Mouse (Mus musculus) gastrocnemius, postnatal 10 days (tissue): ENCODE data around the gene 6820408C15Rik. TPM values are rescaled to one million over a fixed set of nuclear protein-coding genes. Genes with fewer than 3 reads are reported as not detected.
"Not testable (repeated sequence)": the region's sequence is repeated elsewhere in the genome, so short reads cannot be mapped to it uniquely, and the experiment has no call there.

Experiments used
- DNase-seq: peaks from one replicate; pipeline ENCODE4 v3.0.0; 2021; ENCODE audit warnings: mixed read lengths
- total RNA-seq, 2 experiments: library from RNA; stranded (reverse); gene quantifications; 2 replicates each; pipeline ENCODE4 v1.2.3; 2021

6820408C15Rik gene
- total RNA-seq, 2 experiments from 2014 or later: not detected

DNA sequence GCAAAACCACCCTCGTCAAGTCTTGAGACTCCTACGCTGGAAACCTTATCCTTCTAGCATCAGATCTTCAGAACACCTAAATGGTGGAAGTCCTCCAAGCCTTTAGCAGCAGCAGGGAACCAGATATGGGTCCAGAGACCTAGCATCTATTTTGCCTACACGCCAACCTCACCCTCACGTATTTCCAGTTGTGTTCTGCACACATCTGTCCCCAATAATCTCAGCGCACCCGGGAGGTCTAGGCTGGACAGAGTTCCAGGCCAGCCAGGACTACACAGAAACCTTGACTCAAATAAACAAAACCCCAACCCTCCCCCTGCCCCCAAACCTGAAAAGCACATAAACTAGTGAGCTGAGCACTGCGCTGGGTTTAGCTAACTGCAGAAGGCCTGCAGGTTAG is 3.9 kb upstream of the 6820408C15Rik start:
- DNase-seq: no peak

DNA sequence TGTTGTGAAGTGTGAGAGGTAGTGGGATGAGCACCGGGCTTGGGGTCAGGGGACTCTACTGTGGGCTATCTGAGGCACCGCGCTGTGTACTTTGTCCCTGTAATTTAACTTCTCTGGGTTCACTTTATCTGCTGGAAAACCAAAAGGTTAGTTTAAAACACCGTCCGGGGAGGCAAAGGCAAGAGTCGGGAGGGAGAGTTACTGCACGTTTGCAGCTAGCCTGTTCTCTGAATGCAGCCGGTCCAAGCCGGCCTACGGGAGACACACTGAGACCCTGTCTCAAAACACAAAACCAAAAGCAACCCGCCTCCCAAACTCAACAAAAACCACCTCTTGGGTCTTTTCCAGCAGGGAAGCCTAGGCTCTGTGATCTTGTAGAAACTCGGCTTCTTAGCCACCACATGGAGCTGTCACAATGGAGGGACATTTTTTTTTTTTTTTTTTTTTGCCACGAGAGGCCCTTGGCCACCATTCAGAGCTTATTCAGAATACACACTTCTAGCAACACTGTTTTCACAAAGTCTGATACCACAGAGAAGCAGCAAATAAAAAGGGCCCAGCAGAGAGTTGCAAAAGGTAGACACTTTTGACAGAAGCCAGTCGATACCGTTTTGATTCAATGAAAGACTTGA is 2.7 kb upstream of the 6820408C15Rik start:
- no peak for DNase-seq

DNA sequence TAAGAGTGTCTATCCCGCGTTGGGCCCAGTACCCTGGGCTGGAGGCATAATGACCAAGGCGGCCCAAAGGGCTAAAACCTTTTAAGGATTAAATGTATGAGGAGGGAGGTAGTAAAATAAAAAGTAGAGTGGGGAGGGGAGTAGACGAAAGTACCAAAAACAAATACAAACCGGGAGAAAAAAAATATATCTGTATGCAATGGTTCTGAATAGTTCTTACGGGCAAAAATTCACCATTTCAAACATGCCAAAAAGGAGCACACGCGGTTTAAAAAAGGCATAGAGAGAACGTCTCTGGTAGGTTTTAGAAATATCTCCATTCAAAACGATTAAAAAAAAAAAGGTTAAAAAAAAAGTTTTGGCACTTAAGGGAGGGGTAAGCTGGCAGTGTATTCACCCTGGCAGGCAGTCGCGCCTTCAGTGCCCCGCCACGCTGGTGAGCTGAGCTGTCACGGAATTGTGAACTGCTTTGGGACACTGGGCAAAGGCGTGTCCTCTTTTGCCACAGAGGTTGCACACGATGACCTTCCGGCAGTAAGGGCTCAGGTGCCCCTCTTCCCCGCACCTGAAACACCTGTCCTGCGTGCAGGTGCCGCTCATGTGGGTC is 2.1 kb upstream of the 6820408C15Rik start:
- no peak for DNase-seq

DNA sequence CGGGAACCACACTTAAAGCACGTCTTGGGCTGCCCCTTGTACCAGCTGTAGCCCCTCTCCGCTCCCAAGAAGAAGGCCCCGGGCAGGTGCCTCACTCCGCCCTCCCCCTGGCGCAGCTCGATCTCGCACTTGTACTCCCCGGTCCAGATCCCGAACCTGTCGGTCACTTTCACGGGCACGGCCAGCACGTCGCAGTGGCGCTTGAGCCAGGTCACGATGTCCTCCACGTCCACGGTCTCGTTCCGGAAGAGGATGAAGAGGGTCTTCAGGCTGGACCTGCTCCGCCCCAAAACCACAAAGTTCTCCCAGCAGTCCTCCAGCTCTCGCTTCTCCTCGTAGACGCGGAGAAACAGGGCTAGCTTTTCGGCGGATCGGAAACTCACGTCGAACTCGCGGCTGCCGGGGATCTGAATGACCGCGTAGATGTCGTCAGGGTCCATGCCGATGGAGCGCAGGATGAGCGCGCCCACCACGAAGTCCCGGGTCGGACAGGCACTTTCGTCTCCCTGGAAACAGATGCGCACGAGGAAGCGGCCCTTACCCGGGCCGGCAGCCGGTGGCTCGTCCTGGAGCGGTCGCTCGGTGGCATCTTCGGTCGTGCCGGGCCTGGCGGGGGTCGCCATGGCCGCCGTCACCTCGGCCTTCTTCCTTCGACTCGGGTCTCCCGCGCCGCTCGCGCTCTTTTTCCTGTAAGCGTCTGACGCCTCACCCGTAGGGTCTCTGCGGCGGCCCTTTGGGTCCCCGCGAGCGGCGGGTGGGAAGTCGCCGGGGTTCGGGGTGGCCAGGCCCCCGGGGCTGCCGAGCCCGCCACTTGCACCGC is 1.4 kb upstream of the 6820408C15Rik start:
- no peak for DNase-seq

DNA sequence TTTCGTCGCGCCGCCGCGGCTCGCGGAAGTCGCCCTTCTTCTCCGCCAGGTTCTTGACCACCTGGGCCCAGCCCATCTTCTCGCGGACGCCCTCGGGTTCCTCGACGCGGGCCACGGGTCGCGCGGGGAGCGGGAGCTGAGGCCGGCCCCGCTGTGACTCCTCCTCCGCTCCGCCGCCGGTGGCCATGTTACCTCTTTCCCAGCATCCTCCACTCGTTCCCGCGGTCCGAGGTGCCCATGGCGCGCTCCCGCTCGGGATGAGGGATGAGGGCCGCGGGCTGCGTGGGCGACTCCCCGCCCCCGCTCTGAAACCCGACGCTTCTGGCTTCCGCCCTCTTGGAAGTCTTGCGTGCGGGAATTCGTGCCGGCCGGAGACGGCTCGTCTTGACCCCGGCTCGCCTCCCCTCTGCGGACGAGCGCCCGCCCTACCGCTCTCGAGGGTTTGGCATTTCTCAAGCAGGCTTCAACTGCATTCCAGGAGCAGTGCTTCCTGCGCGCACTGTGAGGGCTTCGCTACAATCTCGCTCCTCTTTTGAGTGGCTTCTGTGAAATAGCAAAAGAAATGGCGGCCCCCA is 709 bp upstream of the 6820408C15Rik start, which contains the start of gene Zcchc3:
TSS of gene Zcchc3 (minus strand) at position 437 of the 575 bp plus-strand sequence.
- DNase-seq: peak; percentile 84

DNA sequence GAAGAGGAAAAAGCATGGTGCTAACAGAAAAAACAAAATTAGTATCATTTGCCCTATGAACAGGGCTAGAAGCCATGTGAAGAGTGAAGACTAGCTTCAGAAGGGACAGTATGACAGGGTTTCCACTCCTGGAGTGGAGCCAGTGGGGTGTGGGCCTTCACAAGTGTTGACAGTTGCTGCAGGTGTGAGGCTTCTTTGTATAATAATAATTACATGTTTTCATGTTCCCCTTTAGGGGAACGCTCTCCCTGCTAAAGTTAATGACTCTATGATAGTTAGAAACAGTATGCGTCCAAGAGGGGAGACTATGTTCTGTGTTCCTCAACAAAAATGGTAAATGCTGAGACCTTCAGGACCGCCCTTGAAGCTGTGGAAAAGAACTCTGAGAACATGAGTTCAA is 399 bp downstream of the 6820408C15Rik start:
- DNase-seq: no peak

DNA sequence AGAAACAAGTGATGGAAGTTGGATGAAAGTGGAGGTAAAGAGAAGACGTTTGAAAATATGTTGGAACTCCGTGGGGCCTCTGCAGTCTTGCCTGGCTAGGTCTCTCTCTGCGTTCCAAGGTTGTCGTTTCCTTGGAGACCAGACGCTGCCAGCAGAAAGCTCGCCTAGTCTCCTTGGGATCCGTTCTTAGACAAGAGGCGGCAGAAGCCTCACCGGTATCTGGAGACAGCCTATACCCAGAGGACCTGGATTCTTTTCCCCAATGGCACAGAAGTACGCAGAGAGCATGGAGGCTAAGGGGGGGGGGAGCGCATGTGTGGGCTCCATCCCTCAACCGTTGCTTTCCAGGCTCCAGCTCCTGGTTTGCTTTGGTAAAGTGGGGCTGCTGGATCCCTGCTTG is 12.1 kb downstream of the 6820408C15Rik start:
- no peak for DNase-seq

DNA sequence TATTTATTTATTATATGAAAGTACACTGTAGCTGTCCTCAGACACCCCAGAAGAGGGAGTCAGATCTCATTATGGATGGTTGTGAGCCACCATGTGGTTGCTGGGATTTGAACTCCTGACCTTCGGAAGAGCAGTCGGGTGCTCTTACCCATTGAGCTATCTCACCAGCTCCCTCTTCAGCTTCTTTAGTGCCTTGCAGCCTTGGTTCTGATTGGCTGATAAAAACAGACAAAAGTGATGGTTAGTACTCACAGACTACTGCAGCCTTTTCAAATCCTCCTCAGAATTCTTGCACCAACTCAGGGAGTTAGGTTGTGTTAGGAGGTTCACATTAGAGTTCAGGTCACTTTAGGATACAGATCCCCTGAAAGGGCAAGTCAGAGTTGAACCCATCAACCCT is 13.1 kb downstream of the 6820408C15Rik start:
- DNase-seq: not testable (repeated sequence)

DNA sequence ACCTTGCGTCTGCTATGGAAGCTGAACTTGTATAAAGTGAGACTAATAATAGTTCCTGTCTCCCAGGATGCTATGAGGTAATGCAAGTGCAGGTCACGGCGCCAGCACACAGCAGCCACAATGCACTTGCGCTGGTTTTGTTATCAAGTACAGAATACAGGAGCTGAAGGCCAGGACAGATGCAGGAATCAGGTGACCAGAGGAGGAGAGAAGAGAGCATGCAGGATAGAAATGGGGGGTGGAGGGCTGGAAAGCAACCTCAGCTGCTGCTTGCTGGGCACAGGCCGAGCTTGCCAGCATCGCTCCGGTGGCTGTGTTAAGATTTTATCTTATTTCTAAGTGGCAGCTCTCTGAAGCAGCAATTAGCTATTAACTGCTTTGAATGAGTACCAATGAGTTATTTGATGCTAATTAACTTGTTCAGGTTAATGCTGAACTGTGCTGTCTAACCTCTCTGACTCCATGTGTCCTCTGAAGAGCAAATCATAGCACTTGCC is 21.1 kb downstream of the 6820408C15Rik start:
- DNase-seq: no peak

DNA sequence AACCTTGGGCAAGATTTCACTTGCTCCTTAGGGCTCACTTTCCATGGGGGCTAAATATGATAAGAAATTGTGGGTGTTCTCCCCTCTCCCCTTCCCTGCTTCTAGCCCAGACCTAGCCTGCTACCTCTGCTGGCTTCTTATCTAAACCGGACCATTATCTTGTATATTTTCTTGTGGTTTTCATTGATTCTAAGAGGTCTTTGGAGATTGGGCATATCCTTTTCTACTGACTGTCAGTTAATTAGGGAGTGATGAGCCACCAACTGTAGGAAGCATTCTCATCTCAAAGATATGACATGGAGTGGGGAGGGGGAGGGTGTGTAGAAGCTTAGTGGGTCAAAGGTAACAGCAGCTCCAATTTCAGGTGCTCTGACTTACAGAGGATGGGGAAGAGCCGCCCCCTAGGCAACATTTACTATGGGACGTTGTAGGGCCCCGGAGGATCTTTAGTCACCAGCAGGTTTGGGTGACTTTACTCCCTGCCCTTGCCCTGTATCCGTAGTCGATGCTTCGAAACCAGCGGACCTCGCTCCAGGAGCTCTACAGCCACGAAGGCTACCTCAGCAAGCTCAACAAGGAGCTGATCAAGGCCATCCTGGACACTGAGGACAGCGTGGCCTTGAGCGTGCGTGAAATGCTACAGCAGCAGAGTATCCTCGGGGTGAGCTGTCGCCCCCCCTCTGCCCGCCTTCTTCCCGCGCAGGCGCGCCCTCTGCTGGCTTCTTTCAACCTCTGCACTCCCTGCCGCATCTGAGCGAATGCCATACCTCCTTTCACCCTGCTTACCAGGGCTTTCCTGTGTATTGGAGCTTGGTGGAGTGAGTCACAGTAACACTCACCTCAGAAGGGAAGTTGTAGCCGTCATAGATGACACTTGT is 21.8 kb downstream of the 6820408C15Rik start:
- peak; percentile 91 for DNase-seq

DNA sequence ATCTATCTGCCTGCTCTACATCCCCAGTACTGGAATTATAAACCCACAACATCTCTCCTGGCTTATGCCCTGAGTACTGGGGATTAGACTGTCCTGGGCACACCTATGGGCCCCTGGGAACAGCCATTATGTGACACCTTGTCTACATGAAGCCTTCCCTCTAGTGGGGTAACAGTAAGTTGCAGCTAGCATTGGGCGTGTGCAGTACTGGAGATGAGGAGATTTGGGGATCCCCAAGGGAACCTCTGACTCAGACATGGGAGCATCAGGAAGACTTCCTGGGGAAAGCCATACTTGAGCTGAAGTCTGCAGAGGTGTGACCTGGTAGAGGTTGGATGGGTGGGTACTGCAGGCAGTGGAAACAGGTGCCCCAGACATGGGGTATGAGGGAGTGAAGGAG is 23.6 kb downstream of the 6820408C15Rik start:
- DNase-seq: no peak

DNA sequence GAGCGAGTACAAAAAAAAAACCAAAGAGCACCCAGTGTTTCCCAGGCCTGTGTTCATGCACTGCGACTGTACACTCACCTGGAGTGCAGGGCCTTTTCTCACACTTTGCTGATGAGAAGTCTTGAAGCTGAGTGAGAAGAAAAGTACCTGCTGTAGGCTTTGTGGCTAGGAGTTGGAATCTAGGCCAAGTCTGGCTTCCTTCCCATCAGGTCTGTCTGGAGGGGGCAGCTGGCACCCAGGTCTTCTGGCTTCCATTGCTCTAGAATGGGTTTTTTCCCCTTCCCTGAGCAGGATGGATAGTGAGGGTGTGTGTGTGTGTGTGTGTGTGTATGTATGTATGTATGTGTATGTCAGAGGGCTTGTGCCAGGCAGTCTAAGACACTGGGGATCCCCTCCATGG is 24.4 kb downstream of the 6820408C15Rik start:
- no peak for DNase-seq

DNA sequence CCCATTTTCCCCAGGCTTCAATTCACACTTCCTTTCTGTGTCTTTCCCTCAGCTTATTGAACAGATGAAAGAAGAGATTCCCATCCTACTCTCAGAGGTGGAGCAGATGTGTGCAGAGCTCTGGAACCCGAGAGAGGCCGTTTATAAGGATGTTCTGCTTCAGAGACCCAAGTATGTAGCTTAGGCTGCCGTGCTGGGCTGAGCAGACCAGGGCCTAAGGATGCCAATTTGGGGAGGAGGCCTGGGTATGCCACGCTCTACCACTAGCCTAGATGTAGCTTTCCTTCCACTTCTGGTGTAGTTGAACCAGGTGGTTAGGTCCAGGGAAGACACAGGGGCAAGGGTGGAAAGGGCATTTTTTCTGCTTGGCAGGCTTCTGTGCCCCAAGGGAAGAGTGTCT is 26.9 kb downstream of the 6820408C15Rik start:
- no peak for DNase-seq

DNA sequence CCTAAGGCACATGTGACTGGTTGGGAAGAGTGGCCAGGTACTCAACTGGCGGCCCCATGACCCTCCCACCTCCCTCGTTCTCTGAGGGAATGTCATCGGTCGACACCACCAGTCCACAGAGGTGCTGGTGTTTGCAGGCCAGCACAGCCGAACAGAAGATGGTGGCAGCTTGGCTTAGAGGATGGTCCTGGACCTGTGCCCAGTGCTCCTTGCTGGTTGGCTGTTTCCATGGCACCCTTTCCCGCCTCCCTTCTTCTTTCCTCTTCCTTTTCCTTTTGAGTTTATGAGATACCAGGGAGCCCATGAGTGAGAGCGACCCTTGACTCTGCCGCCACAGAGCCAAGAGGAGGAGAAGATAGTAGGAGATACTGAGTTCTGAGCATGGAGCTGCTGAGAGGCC is 27.9 kb downstream of the 6820408C15Rik start:
- DNase-seq: no peak

DNA sequence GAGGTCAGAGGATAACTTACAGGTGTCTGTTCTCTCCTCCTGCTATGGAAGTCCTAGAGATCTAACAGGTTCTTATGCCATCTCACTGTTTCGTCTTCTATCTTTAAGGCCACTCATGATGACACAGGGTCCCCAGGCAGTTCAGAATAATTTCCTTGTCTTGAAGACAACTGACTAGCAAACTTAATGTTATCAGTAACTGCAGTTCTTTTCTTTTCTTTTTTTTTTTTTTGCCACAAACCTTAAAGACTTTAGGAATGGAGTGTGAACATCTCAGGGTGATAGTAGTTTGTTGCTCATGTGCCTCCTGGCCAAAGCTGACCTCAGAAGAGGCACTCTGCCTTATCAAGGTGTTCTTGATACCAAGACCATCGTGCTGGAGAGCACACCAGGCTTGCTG is 31.3 kb downstream of the 6820408C15Rik start:
- DNase-seq: no peak

DNA sequence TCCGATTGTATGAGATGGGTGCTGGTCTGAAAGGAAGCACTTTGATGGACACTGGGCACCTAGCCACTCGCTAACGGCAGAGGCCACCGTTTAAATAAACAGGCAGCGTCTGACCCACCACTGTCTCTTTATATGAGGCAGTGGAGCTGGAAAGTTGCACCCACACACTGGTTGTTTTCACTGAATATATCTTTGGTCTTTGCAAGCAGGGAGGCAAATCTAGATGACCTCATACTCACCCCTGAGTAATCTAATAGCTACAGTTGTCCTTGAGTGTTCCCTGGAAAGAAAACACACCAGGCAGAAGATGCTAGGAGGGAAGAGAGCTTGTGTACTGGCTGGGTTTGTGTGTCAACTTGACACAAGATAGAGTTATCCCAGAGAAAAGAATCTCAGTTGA is 32.1 kb downstream of the 6820408C15Rik start:
- DNase-seq: no peak

DNA sequence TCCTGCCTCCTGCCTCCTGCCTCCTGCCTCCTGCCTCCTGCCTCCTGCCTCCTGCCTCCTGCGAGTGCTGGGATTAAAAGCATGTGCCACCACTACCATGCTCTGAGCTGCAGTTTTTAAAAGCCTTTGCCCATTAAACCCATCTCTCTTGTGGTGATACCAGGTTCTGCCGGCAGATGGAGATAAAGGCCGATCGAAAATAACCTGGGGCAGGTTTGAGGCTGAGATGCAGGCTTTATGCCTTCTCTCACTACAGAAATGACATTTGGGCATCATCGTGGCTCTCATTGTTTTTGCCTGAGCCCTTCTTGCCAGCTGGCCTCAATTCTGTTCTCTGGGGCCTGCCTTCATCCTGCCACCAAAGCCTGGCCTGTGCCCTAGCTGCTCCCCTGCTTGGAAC is 34.9 kb downstream of the 6820408C15Rik start:
- peak; percentile 53 for DNase-seq

DNA sequence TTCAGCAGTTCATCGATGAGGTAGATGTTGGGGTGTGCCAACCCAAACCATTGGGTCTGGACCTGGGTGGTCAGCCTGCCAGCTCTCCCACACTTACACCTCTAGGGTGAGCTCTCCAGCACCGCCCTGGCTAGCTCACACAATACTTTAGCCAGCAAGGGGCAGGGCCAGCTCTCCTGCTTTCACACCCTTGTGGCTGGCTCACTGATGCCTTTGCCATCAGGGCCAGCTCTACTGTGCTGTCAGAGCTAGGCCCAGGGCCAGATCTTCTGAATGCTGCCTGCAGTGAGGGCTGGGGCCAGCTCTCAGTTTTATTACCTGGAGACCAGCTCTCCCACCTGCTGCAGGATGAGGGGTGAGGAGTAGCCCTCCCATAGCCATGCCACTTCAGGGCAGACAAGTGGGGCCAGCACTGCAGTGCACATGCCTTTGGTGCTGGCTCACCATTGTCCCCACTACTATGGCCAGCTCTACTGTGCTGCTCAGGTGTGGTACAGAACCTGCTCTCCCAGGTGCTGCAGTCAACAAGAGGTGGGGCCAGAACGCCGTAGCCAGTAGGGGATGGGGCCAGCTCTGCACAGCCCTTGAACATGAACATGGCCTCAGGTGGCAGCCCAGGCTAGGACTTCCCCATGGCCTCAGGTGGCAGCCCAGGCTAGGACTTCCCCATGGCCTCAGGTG is 36.9 kb downstream of the 6820408C15Rik start:
- peak; percentile 17 for DNase-seq

DNA sequence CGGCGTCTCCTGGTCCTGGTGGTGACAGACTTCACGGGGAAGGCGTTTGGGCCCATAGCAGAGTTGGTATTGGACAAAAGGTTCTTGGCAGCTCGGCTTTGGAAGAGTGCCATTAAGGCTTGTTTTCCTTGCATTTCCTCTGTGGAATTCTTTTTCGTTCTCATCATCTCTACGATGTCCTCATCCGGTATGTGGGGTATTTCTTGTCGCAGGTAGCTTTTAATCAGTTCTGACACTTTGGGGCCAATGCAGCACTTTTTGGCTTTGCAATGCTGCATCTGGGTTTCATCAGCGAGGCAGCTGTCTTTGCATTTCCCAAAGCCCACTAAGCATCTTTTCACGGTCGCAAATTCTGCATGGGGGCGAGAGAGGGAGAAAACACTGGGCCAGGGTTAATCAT is 43.9 kb downstream of the 6820408C15Rik start:
- no peak for DNase-seq

DNA sequence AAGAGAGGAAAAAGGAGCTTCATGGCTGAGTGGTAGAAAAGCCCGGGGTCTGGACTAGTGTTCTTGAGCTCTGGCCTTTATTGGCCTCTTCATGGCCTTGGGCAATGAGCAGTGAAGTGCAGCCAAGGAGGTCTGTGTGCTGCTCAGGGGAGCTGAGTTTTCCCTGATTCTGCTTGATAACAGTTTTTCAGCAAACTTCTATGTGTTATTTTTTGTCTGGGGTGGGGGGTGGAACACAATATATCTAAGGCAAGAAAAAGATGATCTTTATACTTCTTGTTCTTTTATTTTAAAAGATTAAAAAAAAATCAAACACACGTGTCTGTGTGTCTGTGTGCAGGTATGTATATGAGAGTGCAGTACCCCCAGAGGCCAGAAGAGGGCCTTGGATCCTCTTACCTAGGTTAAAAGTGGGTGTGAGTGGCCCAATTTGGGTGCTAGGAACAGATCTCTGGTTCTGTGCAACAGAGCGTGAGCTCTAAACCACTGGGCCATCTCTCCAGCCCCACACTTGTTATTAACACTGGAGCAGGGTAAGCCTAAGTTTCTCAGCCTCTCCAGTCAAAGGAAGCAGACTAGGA is 49.3 kb downstream of the 6820408C15Rik start, which contains the start of gene Defb23:
TSS of gene Defb23 (minus strand) at position 51 of the 581 bp plus-strand sequence.
- DNase-seq: no peak

DNA sequence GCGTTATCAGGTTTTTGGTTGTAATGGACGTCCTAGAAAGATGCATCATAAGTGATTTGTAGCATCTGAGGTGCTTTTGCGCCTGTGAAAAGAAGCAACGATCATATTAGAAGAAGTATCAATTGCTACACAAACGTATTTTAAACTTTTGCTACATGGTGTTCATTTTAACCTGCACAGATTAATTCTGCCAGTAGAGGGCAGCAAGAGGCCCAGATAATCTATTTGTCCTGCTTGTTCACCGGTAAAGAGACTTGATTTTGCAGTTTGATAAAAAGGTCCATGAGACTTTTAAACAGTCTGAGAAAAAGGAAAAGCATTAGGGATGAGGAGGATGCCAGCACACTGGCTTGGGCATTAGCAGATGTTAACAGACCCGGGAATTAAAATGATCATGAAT is 55.6 kb downstream of the 6820408C15Rik start:
- peak; percentile 28 for DNase-seq
